Mouse (Mus musculus): ENCODE measurements at regions not wholly inside any gene's neighbourhood (a gene's known extent, or its start where the extent isn't known, plus 50 kb on each side); places are given as distances from the start of the nearest gene placed in this dataset.

DNA sequence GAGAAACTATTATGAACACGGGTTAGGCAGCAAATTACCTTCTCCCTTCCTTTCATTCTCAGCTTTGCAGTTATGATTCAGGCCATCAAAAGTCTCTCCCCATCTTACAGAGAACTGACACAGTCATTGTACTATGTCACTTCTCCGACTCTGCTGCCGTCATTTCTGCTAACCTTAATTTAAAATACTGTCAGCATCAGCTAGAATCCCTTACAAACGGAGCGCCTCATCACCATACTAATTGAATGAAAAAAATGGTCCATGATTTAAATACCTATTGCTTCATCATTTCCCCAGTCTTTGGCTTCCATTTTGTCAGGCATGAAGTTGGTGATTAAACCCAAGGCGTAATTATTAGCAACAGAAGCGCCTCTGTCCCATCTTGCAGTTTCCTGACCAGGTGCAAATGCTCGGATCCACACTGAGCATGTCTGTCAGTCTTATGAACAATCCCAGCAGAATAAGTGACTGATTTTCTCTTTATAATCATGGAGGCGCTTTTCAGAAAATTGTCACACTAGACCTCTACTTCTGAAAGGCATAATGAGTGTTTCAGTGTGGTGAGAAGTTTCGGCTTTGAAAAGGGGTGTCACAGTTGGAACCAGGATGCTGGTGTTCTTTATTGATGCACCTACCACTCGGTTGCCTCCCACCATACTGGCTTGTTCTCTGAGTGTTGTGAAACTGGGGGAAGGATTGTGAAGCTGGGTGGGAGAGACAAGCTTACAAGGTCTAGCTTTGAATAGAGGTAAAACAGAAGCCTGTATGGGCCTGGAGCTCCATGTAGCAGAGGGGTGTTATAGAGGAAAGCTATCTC is 52.4 kb upstream of the Npy start:
- TF ChIP-seq CTCF (IDR thresholded peaks at IDR 0.05; ENCODE audit: control insufficient read depth, insufficient read depth, insufficient read length) (no peak), MAX (IDR thresholded peaks at IDR 0.05) (no peak), FOSL1 (IDR thresholded peaks at IDR 0.05; ENCODE audit: insufficient read depth, low read length, poor library complexity, severe bottlenecking) (no peak), USF1 (IDR thresholded peaks at IDR 0.05; ENCODE audit: low read depth) (no peak), MYOD1 (IDR thresholded peaks at IDR 0.05; ENCODE audit: control insufficient read depth, insufficient read length, low read depth) (no peak)

All from C2C12 (cell line).